Mouse (Mus musculus): ENCODE measurements around the gene Kdm1a. TPM values are rescaled to one million over a fixed set of nuclear protein-coding genes. Genes with fewer than 3 reads are reported as not detected.
A peak's percentile ranks its signal among the peaks of the same experiment; 100 is the strongest.

Gene Kdm1a
- polyA plus RNA-seq, 3 experiments from 2014 or later = 12.3 to 23.7 (median 23.2) TPM

DNA sequence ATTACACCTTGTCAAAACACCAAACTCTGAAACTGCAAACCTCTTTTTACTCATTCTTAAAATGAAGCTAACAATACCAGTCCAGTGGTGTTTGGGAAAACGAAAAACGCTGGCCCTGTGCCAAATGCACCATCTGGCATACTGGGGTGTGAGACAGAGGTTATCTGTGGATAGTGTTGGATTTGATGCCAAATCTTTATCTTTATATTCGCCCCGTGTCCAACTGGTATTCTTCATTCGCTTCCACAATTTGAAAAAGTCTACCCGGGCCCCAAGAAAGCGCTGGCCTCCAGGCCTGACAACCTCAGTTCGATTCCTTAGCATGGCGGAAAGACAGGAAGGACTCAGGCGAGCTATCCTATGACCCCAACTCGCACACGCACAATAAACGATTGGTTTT is 1.0 kb downstream of the Kdm1a start:
- ATAC-seq = no peak

DNA sequence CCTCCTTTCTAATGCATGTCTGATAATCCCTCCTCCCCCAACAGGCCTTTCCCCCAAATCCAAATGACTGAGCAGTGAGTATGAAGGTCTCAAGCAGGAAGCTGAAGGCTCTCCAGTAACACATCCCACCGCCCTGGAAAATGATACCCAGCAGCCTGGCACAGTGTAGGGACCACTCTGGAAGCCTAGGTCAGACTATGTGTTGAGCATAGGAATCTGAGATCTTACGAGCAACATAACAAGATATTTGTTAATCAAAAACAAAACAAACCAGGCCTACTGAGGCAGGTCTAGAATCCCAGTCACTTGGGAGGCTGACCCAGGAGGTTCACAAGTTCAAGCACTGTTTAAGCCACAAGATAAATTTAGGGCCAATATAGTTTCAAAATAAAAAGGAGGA is 2.0 kb downstream of the Kdm1a start:
- ATAC-seq = no peak

DNA sequence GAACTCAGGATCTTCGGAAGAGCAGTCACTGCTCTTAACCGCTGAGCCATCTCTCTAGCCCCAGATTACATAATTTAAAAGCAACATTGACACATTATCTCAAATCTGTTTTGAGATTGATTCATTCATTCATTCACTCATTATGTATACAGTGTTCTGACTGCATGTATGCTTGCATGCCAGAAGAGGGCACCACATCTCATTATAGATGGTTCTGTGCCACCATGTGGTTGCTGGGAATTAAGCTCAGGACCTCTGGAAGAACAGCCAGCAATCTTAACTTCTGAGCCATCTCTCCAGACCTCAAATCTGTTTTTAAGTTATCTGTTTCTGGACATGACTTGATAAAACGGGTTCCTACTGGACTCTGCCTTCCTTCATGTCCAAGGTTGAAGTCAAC is 2.7 kb downstream of the Kdm1a start:
- ATAC-seq = no peak

DNA sequence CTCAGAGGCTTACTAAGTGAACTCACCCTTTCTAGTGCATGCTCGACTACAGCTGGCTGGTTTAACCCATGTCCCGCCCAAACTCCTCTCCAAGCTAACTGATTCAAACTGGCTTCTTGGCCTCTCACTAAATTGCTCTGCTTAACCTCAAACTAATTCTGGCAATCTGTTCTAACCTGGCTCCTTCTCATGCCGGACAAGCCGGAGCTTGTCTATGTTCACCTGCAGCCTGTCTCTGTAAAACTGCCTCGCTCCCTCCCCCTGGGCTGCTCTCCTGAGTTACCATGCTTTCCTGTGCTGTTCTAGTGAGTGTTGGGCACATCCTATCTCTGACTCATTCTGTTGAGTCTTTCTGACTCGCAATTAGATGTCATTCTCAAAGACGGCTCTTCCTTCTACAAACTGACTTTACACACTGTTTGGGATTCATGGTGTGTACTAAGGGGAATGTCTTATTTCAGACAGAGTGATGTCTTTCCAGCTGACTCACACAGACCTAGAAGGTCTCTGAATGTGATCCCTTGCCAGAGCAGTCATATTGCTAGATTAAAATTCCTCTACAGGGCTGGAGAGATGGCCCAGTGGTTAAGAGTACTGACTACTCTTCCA is 4.2 kb downstream of the Kdm1a start:
- ATAC-seq = no peak

DNA sequence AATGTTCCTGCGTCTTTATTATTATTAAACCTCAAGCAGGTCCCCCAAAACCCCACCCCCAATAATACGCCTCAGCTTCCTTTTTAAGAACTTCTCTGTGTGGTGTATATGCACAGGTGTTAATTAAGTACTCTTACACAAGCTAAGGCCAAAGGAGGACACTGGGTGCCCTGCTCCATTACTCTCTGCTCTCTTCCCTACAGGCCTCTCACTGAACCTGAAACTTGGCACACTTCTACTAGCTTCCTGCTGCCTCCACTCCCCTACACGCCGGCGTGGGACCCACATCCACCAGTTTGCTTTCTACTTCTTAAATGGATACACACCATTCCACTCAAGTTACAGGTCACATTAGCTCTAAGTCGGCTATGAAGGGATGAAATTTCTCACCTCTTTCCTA is 7.3 kb downstream of the Kdm1a start:
- no peak for ATAC-seq

DNA sequence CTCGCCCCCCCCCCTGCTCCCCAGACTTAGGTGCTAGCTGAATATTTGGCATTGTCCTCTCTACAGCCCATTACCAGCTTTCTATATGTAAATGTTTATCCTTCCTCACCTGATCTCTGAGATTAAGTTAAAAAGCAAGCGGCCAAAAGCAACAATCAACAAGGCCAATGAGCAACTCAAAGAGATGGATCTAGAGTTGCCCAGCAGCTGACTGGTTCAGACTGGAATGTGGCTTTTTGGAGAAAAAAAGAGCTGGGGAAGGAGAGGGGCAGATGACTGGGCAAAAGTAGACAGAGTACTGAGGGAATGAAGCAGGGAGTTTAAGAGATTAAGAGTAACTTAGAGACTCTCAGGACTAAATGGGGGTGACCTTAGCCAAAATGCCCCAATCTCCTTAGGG is 8.5 kb downstream of the Kdm1a start:
- no peak for ATAC-seq

DNA sequence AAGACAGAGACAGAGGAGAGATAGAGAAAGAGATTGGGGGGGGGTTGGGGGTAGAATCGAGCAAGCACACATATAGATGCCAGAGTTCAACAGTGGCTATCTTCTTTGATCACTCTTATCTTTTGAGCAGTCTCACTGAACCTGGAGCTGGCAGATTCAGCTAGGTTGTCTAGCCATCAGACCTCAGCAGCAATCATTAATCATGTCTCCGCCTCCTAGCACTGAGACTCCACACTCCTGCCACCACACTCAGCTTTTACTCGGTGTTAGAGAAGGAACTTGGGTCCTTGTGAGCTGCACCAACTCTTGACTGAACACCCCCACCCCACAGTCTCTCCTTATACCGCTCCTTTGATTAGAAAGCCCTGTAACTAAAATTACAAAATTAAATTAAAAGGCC is 10.4 kb downstream of the Kdm1a start:
- ATAC-seq = no peak

DNA sequence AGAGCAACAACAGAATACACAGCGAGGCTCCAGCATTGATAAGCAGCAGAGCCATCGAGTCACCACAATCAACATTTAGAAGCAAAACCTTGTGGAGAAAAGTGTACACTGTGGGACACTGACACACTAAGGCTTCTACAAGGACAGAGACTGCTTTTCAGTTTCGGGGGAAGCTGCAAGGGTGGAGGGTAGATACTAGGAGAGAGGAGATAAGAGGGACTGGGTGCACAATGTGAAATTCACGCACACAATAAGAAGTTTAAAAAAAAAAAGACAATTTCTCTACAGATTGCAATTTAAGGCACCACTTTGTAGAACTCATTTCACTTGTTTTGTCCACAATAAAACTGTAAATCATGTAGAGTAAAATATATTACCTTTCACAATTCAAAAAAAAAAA is 14.5 kb downstream of the Kdm1a start:
- no peak for ATAC-seq

DNA sequence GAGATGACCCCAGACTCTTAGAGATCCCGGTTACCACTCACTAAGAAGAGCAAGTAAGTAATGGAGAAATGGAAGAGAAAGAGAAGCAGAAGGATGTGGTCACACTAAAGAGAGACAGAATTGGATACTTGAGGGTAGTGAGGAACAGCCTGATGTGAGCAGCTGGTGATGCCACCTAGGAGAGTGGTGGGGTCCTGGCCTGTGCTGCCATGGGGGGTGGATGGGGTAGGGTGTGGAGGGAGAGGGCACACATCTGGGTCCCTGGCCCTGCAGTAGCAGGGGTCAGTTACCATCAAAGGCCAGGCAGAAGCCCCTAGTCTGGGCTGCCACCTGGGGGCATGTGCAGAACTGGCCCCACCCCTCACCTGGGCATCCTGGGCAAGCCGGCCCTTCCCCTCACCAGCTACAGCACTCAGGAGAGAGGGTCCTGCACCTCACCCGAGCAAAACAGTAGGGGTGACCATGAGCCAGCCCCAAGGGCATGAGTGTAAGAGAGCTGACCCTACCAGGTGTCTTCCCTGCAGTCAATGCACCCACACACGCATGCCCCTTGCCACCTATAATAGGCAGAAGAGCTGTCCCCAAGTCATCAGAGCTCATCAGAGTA is 15.2 kb downstream of the Kdm1a start:
- ATAC-seq = no peak

DNA sequence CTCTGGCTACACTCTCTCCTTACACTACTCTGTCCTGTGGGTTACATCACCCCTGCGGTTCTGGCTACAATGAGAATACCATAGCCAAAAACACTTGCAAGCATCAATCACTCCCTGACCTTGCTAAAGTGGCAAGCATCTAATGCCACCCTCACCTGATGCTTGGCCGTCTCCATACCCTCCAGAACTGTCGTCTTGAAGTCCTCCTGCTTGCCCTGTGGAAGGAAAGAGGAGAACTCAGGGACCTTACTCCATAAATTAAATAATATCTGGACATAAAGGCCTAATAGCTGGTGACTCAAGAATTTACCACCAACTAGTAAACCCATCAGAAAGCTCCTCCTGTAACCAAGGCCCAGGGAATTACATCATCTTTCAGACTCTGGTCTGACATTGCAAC is 20.6 kb downstream of the Kdm1a start:
- no peak for ATAC-seq

DNA sequence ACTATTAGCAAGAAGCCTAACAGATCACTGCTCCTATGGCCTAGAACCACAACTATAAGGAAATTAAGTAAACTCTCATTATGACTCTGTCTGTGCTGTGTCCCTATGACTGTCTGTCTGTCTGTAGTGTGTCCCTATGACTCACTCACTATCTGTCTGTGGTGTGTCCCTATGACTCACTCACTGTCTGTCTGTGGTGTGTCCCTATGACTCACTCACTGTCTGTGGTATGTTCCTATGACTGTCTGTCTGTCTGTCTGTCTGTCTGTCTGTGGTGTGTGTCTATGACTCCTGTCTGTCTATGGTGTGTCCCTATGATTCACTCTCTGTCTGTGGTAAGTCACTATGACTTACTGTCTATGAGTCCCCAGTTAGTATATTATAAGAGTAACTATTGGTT is 32.5 kb downstream of the Kdm1a start:
- peak; percentile 89 for ATAC-seq

DNA sequence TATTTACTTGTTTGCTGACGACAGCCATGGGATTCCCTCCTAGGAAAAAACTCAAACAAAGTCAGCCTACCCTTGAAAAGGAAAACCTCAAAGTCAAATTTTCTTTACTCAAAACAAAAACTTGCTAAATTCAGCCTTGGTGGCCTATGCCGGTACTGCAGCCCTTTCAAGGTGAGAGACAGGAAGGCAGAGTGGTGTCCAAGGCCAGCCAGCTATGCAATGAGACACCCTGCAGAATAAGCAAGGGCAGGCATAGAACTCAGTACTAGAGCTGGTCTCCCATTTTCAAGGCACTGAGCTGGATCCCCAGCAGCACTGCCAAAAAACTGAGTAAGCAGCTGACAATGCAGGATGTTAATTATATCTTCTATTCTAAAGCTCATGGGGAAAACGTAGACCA is 33.9 kb downstream of the Kdm1a start:
- no peak for ATAC-seq

DNA sequence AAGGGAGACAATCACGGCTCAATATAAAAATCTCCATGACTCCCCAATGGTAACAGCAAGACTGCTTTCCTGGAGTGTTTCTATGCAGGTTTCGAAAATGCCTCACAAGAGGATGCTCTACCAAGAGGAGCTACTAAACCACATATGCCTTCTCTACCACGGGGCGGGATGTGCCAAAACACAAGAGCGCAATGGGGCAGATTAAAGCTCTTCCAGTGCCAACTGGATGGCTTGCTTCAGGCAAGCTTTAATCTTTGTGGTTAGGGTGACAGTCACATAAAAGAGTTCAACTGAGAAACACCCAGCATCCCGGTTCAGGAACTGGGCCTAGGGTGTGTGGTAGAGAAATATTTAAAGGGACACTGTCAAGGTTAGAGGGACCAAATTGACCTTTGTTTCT is 39.8 kb downstream of the Kdm1a start:
- ATAC-seq = no peak

DNA sequence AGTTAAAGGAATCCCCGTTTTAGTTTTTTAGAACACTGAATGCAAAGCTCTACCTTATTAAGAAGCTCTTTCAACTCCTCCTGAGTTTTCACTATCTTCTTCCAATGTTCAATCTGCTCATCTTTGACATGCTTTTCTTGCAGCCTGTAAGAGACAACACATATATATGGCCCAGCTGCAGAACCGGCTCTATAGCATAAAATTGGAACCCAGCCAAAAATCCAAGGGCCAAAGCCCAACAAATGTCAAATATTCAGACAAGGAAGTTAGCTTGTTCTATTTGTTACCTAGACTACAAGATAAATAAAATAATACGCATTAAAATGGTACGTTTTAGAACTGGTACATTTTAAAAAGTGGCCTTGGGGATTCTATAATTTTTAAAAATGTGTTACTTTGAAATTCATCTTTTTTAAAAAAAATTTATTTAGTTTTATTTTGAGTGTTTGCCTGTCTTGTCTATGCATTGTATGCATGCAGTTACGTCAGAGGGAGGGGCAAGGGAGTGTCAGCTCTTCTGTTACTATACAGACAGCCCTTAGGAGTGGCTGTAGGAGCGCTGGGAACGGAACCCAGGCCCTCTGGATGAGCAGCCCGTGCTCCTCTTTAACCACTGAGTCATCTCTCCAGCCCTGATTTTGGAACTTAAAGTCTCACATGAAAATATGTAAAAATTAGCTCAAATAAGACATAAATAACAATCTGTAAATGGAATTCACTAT is 42.1 kb downstream of the Kdm1a start:
- ATAC-seq = no peak

DNA sequence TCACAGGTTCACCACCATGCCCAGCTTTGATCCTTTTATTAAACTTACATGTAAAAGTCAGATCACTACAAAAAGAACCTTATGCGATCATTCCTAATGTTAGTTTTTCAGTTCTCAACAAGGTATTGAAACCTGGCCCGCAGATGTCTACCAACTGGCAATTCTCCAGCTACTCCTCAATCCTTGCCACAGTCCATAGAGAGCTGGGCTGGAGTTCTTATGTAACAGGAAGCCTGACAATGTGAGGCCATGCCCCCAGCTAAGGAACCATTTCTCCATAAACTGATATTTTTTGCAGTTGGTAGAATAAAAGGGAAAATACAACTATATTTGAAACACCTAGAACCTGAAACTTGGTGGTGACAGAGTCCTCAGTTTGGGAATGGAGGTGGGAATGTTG is 42.8 kb downstream of the Kdm1a start:
- no peak for ATAC-seq

DNA sequence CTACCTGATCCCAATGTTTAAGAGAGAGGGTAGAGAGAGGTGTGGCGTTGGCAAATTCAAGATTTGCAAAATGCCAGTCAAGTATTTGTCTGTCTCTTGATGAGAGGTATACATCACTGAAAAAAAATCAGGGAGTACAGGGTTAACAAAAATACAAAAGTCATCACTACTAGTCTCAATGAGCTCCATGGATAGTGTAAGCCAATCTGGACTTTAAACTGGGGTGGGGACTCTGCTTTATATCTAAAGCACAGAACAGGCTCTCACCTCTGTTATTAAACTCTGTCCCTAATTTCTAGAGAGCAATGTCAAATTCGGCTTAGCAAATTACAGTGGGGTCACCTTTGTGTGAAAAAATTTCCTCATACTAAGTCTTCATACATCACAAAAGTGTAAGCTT is 44.9 kb downstream of the Kdm1a start:
- ATAC-seq = no peak

DNA sequence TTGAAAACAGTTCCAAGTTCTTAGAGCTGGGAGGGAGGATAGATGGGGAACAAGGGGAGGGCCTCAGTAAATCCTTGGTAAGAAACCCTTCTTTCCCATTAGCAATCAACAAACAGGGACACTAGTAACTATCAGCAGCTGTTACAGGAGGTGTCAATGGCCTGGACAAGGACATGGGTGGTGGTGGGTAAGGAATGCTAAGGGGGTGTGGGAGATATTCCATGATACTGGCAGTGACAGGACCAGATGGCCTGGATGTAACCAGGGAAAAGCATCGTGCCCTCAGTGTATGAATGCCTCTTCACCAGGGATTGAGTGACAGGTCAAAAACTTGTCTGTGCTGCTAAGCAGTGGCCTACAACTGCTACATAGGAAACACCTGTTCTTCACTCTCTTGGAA is 49.4 kb downstream of the Kdm1a start:
- no peak for ATAC-seq

DNA sequence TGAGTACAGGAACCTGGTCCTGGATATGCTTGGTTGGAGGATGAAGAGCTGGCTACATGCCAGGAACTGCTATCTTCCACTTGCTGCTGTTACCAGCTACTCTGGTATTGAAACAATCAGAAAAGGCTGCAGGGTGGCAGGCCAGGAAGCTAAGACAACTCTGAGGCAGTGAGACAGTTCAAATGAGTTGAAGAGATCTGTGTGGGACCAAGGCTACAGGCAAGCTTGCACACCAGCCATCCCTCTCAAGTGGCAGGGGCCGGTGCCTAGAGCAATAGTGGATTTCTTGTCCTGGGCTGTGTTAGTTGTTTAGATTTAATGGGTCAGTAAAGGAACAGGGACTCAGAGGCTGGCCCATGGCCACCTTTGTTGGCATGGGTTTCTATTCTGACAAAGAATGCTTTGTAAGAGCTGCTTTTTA is 54.1 kb downstream of the Kdm1a start:
- no peak for ATAC-seq

DNA sequence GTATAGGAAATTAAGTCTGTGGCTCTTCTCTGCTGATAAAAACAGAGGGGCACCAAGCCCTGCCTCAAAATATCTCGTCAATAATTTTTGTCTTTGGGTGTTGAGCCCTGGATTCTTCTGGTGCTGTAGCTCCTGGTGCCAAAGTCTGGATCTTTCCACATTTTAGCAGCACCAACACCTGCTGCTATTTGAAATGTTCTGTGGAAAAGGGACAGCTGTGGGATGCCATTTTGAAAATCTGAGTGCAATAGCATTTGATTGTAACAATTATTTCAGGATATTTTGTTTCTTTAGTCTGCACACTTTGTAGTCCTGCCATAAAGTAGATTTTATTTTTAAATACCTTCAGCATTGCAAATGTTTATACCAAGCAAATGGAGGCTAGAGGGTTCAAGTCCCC is 54.8 kb downstream of the Kdm1a start:
- ATAC-seq = no peak

DNA sequence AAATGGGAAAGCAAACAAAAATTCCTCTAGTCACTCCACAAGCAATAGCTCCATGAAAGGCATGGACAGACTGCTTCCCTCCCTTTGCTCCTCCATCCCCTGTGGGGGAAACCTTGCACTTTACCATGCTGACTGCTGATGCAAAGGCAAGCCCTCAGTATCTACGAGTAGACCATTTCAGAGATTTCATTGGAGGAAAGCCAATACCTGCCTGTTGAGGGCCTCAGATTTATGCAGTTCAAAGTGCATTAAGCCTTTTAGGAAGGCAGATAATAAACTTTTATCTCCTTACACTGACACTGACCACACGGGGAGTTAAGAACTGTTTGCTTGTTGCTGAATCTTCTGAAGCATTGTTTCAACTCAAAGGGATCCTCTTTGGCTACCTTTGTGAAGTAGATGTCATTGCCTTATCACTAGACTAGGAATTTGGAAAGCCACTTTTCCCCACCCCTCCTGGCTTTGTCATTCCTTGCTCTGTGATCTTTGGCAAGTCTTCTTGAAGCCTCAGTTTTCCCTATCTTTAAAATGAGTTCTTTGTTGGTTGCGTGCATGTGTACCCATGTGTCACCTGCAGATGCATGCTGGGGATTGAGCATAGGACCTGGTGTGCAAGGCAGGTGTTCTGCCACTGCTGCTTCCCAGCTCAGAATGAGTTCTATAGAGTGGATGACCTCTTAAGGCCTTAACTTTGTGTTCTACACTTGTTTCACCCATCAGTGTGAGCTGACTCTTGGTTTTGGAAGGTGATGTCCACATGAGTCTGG is 56.1 kb downstream of the Kdm1a start:
- no peak for ATAC-seq

DNA sequence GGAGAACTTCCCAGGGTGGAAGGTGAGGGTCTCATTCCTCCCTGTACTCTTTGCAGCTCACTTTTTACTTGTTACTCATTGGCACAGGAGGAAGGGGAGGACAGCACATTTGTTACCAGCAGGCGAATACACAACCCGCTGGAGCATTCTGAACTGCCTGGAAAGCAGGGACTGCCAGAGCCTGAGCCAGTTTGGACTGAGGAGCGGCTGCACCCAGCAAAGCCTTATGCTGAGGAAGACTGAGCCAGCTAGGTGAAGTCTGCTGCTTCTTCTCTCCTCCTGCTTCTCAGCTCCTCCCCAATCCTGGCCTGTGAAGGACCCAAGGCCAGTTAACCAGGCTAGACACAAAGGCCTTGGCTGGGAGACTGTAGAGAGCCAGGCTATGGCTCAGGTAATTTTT is 57.4 kb downstream of the Kdm1a start:
- ATAC-seq = no peak

DNA sequence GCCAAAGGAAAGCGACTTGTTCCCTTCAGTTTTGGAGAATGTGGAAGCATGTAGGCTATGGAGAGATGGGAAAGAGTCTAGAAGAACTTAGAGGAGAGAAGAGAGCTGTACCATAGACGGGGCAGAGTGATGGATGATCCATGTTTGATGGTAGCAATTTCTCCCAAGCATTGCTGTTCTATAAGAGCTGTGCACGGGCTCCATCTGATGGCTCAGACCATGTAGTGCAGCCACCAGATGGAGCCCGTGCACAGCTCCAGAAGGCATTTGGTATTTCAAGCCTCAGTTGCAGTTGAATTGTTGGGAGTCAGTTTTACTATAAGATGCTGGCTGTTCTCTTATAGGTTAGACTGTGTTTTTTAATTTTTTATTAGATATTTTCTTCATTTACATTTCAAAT is 76.1 kb downstream of the Kdm1a start:
- peak; percentile 50 for ATAC-seq

DNA sequence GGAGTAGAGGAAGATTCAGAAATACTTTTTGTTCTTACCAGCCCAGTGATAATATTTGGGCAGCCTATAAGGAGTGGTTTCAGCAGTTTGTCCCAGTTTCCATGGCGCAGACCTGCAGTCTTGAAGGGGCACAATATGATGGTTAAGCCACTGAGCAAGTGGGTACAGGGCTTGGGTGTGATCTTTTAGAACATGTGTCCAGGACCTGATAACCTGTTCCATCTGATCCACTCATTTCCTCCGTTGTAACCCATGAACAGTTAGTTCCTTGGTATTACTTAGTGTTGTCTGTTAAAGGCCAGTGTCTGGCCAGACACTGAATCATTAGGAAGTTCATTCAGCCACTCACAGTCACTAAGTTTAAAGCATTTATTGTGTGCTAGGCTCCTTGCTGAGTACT is 78.2 kb downstream of the Kdm1a start:
- no peak for ATAC-seq

DNA sequence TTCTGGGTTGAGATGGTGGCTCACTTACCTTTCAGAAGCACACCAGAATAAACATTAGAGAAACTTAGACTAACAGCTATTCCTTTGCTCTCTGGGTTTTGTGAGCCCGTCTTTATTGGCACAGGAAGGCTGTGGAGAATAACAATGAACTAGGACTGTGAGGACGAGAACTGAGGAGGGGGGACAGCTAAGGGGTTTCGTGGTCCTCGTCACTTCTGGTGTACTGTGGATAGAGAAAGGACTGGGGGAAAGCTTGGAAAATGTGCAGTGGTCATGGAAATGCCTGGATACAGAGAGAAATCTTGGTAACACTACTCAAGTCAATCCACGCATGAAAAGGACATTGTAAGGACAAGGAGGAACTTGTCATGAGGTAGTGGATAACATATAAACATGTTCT is 80.6 kb downstream of the Kdm1a start:
- no peak for ATAC-seq

Data from inflammation-experienced regulatory T-cells, adult 6 months (primary cell).